Mouse (Mus musculus) midbrain, embryonic 11.5 days (tissue): ENCODE measurements around the gene Ikzf1. TPM values are rescaled to one million over a fixed set of nuclear protein-coding genes. Genes with fewer than 3 reads are reported as not detected.
A peak's percentile ranks its signal among the peaks of the same experiment; 100 is the strongest.

Source experiments
- ATAC-seq: fragments of 200-750 bp; cut with Nextera tagmentation; 2 replicates; pipeline ENCODE4 v1.8.0; 2017; ENCODE audit warnings: moderate TSS enrichment, moderate library complexity; ENCODE audit not compliant: low FRiP score
- DNase-seq: peaks from one replicate; pipeline ENCODE4 v3.0.0; 2015; ENCODE audit warnings: low spot score; ENCODE audit errors: missing footprints
- H3K27ac ChIP-seq: fragments of 300-500 bp; sonication (generic); 2 replicates; pipeline ENCODE4 v1.5.1; 2014; ENCODE audit warnings: low read depth, low read length
- H3K27me3 ChIP-seq: fragments of 300-500 bp; sonication (generic); 2 replicates; pipeline ENCODE4 v1.6.1; 2014; ENCODE audit warnings: mild to moderate bottlenecking, low read length, moderate library complexity, mixed read lengths; ENCODE audit not compliant: control insufficient read depth, insufficient read depth
- H3K36me3 ChIP-seq: fragments of 300-500 bp; sonication (generic); 2 replicates; pipeline ENCODE4 v1.6.1; 2014; ENCODE audit warnings: mild to moderate bottlenecking, low read length, moderate library complexity, mixed read lengths; ENCODE audit not compliant: control insufficient read depth, insufficient read depth
- H3K4me1 ChIP-seq: fragments of 300-500 bp; sonication (generic); 2 replicates; pipeline ENCODE4 v1.6.1; 2014; ENCODE audit warnings: low read length; ENCODE audit not compliant: control insufficient read depth, insufficient read depth
- H3K4me2 ChIP-seq: fragments of 300-500 bp; sonication (generic); 2 replicates; pipeline ENCODE4 v1.6.1; 2014; ENCODE audit warnings: mild to moderate bottlenecking, moderate library complexity
- H3K4me3 ChIP-seq: fragments of 300-500 bp; sonication (generic); 2 replicates; pipeline ENCODE4 v1.5.1; 2014; ENCODE audit warnings: low read depth, low read length
- H3K9ac ChIP-seq: fragments of 300-500 bp; sonication (generic); 2 replicates; pipeline ENCODE4 v1.6.1; 2014; ENCODE audit warnings: low read length
- H3K9me3 ChIP-seq: fragments of 300-500 bp; sonication (generic); 2 replicates; pipeline ENCODE4 v1.6.1; 2016; ENCODE audit warnings: low read length; ENCODE audit not compliant: control insufficient read depth
- WGBS: fragments of 180-500 bp; shearing (Covaris S2); extraction: QIAGEN DNeasy Blood & Tissue Kit; methylation state at CpG from one replicate; pipeline ENCODE4 v1.1.7; 2014; 5-methylcytosine and 5-hydroxymethylcytosine counted together
- polyA plus RNA-seq: library from polyadenylated mRNA; unstranded; fragments of >200 nt; fragmentation: Nextera tagmentation; extraction: Ambion mirVana; gene quantifications from 2 replicates; pipeline ENCODE4 v1.2.1, GENCODE M21; 2014

Ikzf1 gene
- polyA plus RNA-seq, 1 experiment from 2014 or later: 2.7 TPM

DNA sequence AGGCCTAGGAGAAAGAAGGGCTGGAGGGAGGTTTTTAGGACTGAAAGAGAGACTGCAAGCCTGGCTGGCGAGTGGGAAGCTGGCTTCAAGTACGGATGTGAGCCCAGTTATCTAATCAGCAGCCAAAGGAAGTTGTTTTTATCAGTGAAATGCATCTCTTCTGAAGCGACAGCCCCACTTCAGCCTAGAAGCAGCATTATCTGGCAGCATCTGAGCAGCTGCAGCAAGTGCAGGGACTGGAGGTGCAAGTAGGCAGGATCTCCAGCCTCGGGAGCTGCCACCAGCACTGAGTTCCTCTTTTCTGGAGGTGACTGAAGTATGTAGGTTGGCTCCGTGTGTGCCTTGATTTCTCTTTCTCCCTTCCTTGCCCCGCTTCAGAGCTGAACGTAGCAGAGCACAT lies 26.9 kb downstream of the Ikzf1 start:
- Histone ChIP-seq H3K9me3 (no peaks in the 10 kb centered on the region), H3K9ac (no peak overlapping the region), H3K4me1 (no peaks in the 10 kb centered on the region), H3K36me3 (no peaks in the 10 kb centered on the region), H3K27me3 (no peaks in the 10 kb centered on the region), H3K4me3 (no peak overlapping the region), H3K4me2 (no peak overlapping the region), H3K27ac (no peak overlapping the region)
- 72% methylated on average over 7 of the region's 7 CpGs for WGBS
- no peak for DNase-seq
- ATAC-seq: no peak

DNA sequence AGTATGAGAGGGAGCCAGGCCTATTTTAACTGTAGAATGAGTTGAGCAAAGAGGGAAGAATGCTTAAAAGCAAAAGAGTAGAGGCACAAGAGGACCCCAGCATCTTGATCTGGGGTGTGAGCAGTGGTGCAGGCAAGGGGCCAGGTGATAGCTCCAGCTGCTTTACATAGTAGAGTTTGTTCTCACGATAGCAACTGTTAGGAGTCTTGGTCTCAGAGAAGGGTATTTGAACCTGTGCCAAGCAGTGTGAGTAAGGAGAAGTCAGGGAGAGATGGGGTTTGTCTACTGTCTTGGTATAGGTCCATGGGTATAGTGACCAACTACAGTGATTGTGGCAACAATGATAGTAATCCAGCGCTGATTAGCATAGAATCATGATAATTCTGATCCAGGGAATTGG lies 29.9 kb downstream of the Ikzf1 start:
- no peaks in the 10 kb centered on the region for H3K27me3 ChIP-seq
- DNase-seq (no peak), ATAC-seq (no peak)
- no peak overlapping the region for H3K27ac ChIP-seq
- H3K36me3 ChIP-seq: no peaks in the 10 kb centered on the region
- H3K9ac ChIP-seq: no peak overlapping the region
- H3K4me1 ChIP-seq: no peaks in the 10 kb centered on the region
- H3K9me3 ChIP-seq: no peaks in the 10 kb centered on the region
- H3K4me3 ChIP-seq: no peak overlapping the region
- no peak overlapping the region for H3K4me2 ChIP-seq
- 85% methylated on average over 2 of the region's 2 CpGs for WGBS

GRCm38 (mm10) chr11:11715963-11716691 lies 31.3 kb downstream of the Ikzf1 start:
- Histone ChIP-seq H3K4me1 (no peaks in the 10 kb centered on the region), H3K9me3 (no peaks in the 10 kb centered on the region), H3K4me3 (no peak overlapping the region), H3K9ac (no peak overlapping the region), H3K27me3 (no peaks in the 10 kb centered on the region), H3K36me3 (no peaks in the 10 kb centered on the region), H3K4me2 (no peak overlapping the region), H3K27ac (no peak overlapping the region)
- ATAC-seq (no peak), DNase-seq (peak; percentile 69)
- 86% methylated on average over 7 of the region's 7 CpGs for whole genome bisulfite sequencing

- no peaks in the 10 kb centered on the region for H3K36me3 ChIP-seq
- 81% methylated on average over 2 of the region's 2 CpGs for WGBS
- H3K27ac ChIP-seq: no peak overlapping the region
- H3K9ac ChIP-seq: no peak overlapping the region
- no peak overlapping the region for H3K4me3 ChIP-seq
- DNase-seq (no peak), ATAC-seq (no peak)
- H3K9me3 ChIP-seq: no peaks in the 10 kb centered on the region
- H3K27me3 ChIP-seq: no peaks in the 10 kb centered on the region
- H3K4me2 ChIP-seq: no peak overlapping the region
- H3K4me1 ChIP-seq: no peaks in the 10 kb centered on the region
These were observed 31.9 kb downstream of the Ikzf1 start for GRCm38 (mm10) chr11:11716692-11717037.

- 83% methylated on average over 4 of the region's 4 CpGs for WGBS
- Histone ChIP-seq H3K9ac (no peak overlapping the region), H3K4me2 (no peak overlapping the region), H3K27me3 (no peaks in the 10 kb centered on the region), H3K4me1 (no peaks in the 10 kb centered on the region), H3K36me3 (no peaks in the 10 kb centered on the region), H3K4me3 (no peak overlapping the region), H3K27ac (no peak overlapping the region), H3K9me3 (no peaks in the 10 kb centered on the region)
- ATAC-seq (no peak), DNase-seq (no peak)
These were observed 32.9 kb downstream of the Ikzf1 start for GRCm38 (mm10) chr11:11717606-11718167.

GRCm38 (mm10) chr11:11719748-11720147 lies 34.9 kb downstream of the Ikzf1 start:
- H3K4me3 ChIP-seq: no peak overlapping the region
- 80% methylated on average over 5 of the region's 5 CpGs for WGBS
- no peaks in the 10 kb centered on the region for H3K27me3 ChIP-seq
- H3K27ac ChIP-seq: no peak overlapping the region
- no peak overlapping the region for H3K4me2 ChIP-seq
- ATAC-seq (no peak), DNase-seq (no peak)
- H3K9me3 ChIP-seq: no peaks in the 10 kb centered on the region
- no peak overlapping the region for H3K9ac ChIP-seq
- H3K4me1 ChIP-seq: no peaks in the 10 kb centered on the region
- H3K36me3 ChIP-seq: no peaks in the 10 kb centered on the region

DNA sequence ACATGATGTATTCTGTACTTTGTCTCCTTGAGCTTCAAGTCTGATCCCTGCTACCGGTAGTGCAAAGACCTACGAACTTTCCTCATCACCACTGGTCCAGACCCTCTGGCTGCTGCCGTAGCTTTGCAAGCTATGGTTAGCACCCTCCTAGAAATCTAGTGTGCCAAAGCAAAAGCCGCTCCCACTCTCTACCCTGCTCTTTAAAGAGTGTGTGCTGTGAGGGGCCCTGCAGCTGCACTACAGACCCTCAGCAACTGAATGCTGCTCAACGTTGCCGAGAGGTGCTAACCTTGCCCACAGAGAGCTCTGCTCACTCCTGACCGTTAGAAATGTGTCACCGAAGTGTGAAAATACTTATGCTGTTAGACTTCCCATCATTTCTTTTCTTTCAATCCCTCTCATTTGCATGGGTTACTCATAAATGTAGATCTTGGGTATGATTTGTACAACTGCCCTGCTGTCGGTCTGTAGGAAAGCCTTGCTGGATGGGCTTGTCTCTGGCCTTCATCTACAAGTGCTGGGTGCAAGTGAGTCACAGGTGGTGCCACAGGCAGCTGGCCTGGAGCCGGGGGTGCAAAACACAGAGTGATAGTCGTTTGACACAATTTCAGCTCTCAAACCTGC lies 40.6 kb downstream of the Ikzf1 start:
- H3K9ac ChIP-seq: no peak overlapping the region
- no peak overlapping the region for H3K4me3 ChIP-seq
- no peak overlapping the region for H3K4me2 ChIP-seq
- no peak overlapping the region for H3K27ac ChIP-seq
- 92% methylated on average over 11 of the region's 11 CpGs for WGBS
- no peaks in the 10 kb centered on the region for H3K4me1 ChIP-seq
- no peaks in the 10 kb centered on the region for H3K36me3 ChIP-seq
- H3K9me3 ChIP-seq: no peaks in the 10 kb centered on the region
- DNase-seq (no peak), ATAC-seq (no peak)
- no peaks in the 10 kb centered on the region for H3K27me3 ChIP-seq

DNA sequence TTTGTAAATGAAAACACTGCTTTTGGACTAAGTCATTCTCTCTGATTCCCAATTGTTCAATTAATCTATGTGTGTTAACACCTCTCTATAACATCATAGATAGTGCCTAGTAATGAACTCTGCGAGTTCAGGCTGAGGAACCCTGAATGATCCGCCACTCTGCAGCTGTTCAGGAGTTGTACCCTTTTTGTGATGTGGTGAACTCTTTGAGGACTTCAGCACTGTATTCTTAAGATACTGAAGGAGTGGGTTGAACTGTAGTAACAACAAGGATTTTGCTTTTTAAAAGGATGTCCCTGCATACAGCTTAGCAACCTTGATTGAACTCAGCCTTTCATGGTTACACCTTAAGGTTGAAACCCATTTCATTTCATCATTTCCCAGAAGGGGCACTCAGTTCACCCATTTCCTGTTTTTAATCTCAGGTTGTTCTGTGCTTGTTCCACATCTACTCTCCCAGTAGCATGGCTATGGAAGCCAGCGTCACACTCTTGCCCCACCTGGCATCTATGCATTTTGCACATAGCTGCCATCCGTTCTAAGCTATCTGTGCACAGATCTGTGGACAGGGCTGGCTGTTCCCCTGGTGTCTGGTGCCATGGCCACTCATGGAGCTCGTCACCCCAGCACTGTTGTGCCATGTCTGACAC lies 41.2 kb downstream of the Ikzf1 start:
- no peak overlapping the region for H3K27ac ChIP-seq

DNA sequence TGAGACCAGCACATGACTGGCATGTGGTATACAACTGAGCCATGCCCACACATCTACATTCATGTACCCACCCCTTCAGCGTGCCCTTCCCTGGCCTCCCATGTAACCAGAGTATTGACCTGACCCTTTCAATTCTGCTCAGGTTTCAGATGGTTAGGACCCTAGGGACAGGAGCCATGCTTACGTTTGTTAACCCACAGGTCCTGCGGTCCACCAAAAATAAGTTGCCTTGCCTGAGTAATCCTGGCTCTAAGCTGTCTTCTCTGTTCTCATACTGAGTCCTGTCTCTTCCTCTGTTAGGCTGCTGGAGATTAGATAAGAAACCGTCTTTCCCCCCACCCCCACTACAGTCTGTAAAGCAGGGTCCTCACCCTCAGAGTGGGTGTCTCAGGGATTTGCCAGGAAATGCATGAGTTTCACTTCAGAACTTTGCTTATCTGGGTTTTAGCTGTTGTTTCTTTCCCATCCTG lies 42.0 kb downstream of the Ikzf1 start:
- Histone ChIP-seq H3K9ac (no peak overlapping the region), H3K4me2 (no peak overlapping the region), H3K27me3 (no peaks in the 10 kb centered on the region), H3K9me3 (no peaks in the 10 kb centered on the region), H3K27ac (no peak overlapping the region), H3K36me3 (no peaks in the 10 kb centered on the region), H3K4me3 (no peak overlapping the region), H3K4me1 (no peaks in the 10 kb centered on the region)
- ATAC-seq (no peak), DNase-seq (no peak)
- WGBS: 77% methylated on average over 4 of the region's 4 CpGs

More for the DNA sequence above, 41.2 kb downstream of the Ikzf1 start:
- ATAC-seq (no peak), DNase-seq (no peak)
- Histone ChIP-seq H3K4me3 (no peak overlapping the region), H3K9me3 (no peaks in the 10 kb centered on the region), H3K4me1 (no peaks in the 10 kb centered on the region), H3K4me2 (no peak overlapping the region), H3K27me3 (no peaks in the 10 kb centered on the region), H3K36me3 (no peaks in the 10 kb centered on the region), H3K9ac (no peak overlapping the region)
- 90% methylated on average over 5 of the region's 5 CpGs for WGBS
